Mouse (Mus musculus) ES-E14 (cell line): Measurements from ENCODE around the gene Adgb.

Experiments
- CHD2 ChIP-seq: IDR thresholded peaks from 2 replicates; pipeline ENCODE4 v1.6.1; 2014; ENCODE audit warnings: mild to moderate bottlenecking, low read depth, low read length, inconsistent platforms
- MAFK ChIP-seq: IDR thresholded peaks from 2 replicates; pipeline ENCODE4 v1.6.1; 2014; ENCODE audit warnings: mild to moderate bottlenecking, low read depth, low read length, inconsistent platforms; ENCODE audit not compliant: insufficient read depth
- ZC3H11A ChIP-seq: IDR thresholded peaks from 2 replicates; pipeline ENCODE4 v1.6.1; 2012; ENCODE audit warnings: low read depth, mild to moderate bottlenecking, inconsistent platforms, low read length, borderline replicate concordance

GRCm38 (mm10) chr10:10429032-10429431 is 43.1 kb downstream of the Adgb start:
- TF ChIP-seq CHD2, result no peak
- TF ChIP-seq ZC3H11A, result no peak
- TF ChIP-seq MAFK, result no peak
